Comparison of ENCODE assay signal across 8 mouse cellular contexts in the genomic region with DNA sequence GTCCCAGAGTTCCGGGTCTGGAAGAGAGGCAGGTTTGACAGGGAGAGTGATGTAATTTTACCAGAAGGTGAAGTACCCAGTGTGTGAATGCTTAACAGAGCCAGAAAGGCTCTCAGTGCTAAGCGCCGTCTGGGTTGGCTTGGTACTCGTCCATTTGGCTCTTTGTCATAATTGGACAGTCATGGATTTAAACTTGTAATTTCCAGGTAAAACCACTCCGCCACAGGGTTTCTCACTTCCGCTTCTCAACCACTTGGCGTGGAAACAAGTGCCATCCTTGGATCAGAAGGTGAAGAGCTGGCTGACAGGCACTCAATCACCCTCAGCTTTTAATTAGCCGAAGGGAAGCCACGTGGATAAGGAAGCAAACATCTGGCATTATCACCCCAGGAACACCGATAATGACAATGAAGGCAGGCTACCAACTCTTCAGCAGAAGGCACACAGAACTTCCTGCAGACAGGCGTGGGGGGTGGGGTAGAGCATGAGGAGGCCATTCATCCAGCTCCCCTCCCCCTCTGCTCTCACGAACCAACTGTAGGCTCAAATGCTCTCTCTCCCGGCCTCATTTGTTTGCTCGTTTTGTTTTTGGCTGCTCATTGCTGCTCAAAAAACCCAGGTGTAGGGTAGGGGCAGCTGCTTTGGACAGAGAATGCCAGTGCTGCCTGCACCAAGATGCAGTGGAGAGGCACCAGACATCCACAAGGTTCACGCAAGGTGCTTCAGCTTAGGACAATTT.
DNase-seq lines count a peak whose midpoint lies in the region; ATAC-seq and TF ChIP-seq lines count a peak whose summit lies in the region.

No protein-coding gene starts in this region.

- no peak for TF ChIP-seq POLR2A in ES-Bruce4 (IDR thresholded peaks at IDR 0.05; ENCODE audit: insufficient read depth, low read length)

- peak overlapping the region; percentile 32 for H3K4me3 ChIP-seq in ES-Bruce4 (ENCODE audit: low read depth, low read length)
- no peak overlapping the region for H3K4me3 ChIP-seq in hindbrain, postnatal 0 days (ENCODE audit: low read length)
- peak overlapping the region; percentile 18; the same call in 1 of the 2 replicates for H3K4me3 ChIP-seq in stomach, postnatal 0 days (ENCODE audit: low read depth, low read length)

- no peaks in the 10 kb centered on the region; the same call in 1 of the 2 replicates for H3K36me3 ChIP-seq in ES-Bruce4 (ENCODE audit: control insufficient read depth, insufficient read depth, low read length, poor library complexity, severe bottlenecking)
- no peaks in the 10 kb centered on the region for H3K36me3 ChIP-seq in hindbrain, postnatal 0 days (ENCODE audit: insufficient read depth, low read length)
- no peaks in the 10 kb centered on the region for H3K36me3 ChIP-seq in stomach, postnatal 0 days (ENCODE audit: control insufficient read depth, insufficient read depth, low read length)

- no peak for TF ChIP-seq CTCF in ES-Bruce4 (IDR thresholded peaks at IDR 0.05; ENCODE audit: low read depth, low read length)
- TF ChIP-seq CTCF in hindbrain, postnatal 0 days (IDR thresholded peaks at IDR 0.05; ENCODE audit: low read depth): no peak
- TF ChIP-seq CTCF in stomach, postnatal 0 days (IDR thresholded peaks at IDR 0.05; ENCODE audit: low read depth): no peak

- no peaks in the 10 kb centered on the region for H3K9me3 ChIP-seq in ES-Bruce4 (replicated peaks; ENCODE audit: control insufficient read depth, insufficient read depth, low read length, poor library complexity, severe bottlenecking)
- no peaks in the 10 kb centered on the region for H3K9me3 ChIP-seq in hindbrain, postnatal 0 days (ENCODE audit: low read length)
- no peaks in the 10 kb centered on the region for H3K9me3 ChIP-seq in stomach, postnatal 0 days (ENCODE audit: control insufficient read depth, low read length)

- DNase-seq in A20 (ENCODE audit: low read depth, low spot score) (peak; percentile 33), adipocyte (ENCODE audit: low spot score) (no peak)
- DNase-seq in embryo, embryonic 9.5 days (ENCODE audit: extremely low spot score): peak; percentile 69
- DNase-seq in hindbrain, postnatal 0 days (ENCODE audit: low spot score): peak; percentile 74
- peak; percentile 18 for DNase-seq in lung, postnatal 25 days (ENCODE audit: low spot score)
- DNase-seq in stomach, postnatal 0 days (ENCODE audit: low spot score): peak; percentile 63
- DNase-seq in spleen, postnatal 36 days (ENCODE audit: low spot score in 2 of 2): no peak

- no peaks in the 10 kb centered on the region for H3K27me3 ChIP-seq in ES-Bruce4 (ENCODE audit: control insufficient read depth, insufficient read depth, low read length, poor library complexity, severe bottlenecking)
- no peaks in the 10 kb centered on the region for H3K27me3 ChIP-seq in hindbrain, postnatal 0 days (ENCODE audit: insufficient read depth, low read length)
- no peaks in the 10 kb centered on the region for H3K27me3 ChIP-seq in stomach, postnatal 0 days (ENCODE audit: control insufficient read depth, insufficient read depth, low read length)

- peak overlapping the region; percentile 78 for H3K27ac ChIP-seq in ES-Bruce4 (ENCODE audit: insufficient read depth, low read length)
- H3K27ac ChIP-seq in hindbrain, postnatal 0 days: peak overlapping the region; percentile 63
- H3K27ac ChIP-seq in stomach, postnatal 0 days (replicated peaks): peak overlapping the region; percentile 73

- WGBS in hindbrain, postnatal 0 days: 11% methylated on average over 15 of the region's 15 CpGs
- 12% methylated on average over 15 of the region's 15 CpGs for WGBS in stomach, postnatal 0 days

- peaks cover 3% of the 10 kb centered on the region for H3K4me1 ChIP-seq in ES-Bruce4 (ENCODE audit: control insufficient read depth, insufficient read depth, low read length)
- peaks cover 30% of the 10 kb centered on the region for H3K4me1 ChIP-seq in hindbrain, postnatal 0 days (ENCODE audit: insufficient read depth, low read length)
- H3K4me1 ChIP-seq in stomach, postnatal 0 days (replicated peaks; ENCODE audit: control insufficient read depth, insufficient read depth): peaks cover 7% of the 10 kb centered on the region; the same call in 1 of the 2 replicates

- peak overlapping the region; percentile 45 for H3K4me2 ChIP-seq in hindbrain, postnatal 0 days (ENCODE audit: low read depth, low read length)
- H3K4me2 ChIP-seq in stomach, postnatal 0 days (replicated peaks; ENCODE audit: low read depth): peak overlapping the region; percentile 47

- peak; percentile 94 for TF ChIP-seq EP300 in ES-Bruce4 (IDR thresholded peaks at IDR 0.05; ENCODE audit: insufficient read depth, low read depth, low read length)
- TF ChIP-seq EP300 in stomach, postnatal 0 days (optimal IDR thresholded peaks at IDR 0.05): no peak

- peak overlapping the region; percentile 45 for H3K9ac ChIP-seq in ES-Bruce4 (ENCODE audit: low read depth, poor library complexity, severe bottlenecking)
- H3K9ac ChIP-seq in hindbrain, postnatal 0 days (replicated peaks; ENCODE audit: low read length): 0 out of 2 replicates have a peak overlapping the region, but pooled peaks have one; percentile 6
- peak overlapping the region; percentile 27; the same call in 1 of the 2 replicates for H3K9ac ChIP-seq in stomach, postnatal 0 days (ENCODE audit: low read length)

- ATAC-seq in hindbrain, postnatal 0 days: peak; percentile 71
- 0 out of 2 replicates have a peak, but pooled peaks have one; percentile 38 for ATAC-seq in stomach, postnatal 0 days (ENCODE audit: low FRiP score, low TSS enrichment)

Comparison
In these comparisons a context has a peak if more than half of its experiments do, and no peak if none do; other contexts are left out.
1. DNase-seq: peak in A20 (single experiment), embryo, embryonic 9.5 days (single experiment), hindbrain, postnatal 0 days (single experiment), lung, postnatal 25 days (single experiment) and stomach, postnatal 0 days (single experiment); none in spleen, postnatal 36 days (0 of 2) and adipocyte (single experiment).
2. Peak in every context shown above with its lines, with median percentiles within 50 percentile points of each other: H3K27ac ChIP-seq and H3K9ac ChIP-seq.